Comparison of ENCODE assay signal across 19 mouse cellular contexts in the genomic region with DNA sequence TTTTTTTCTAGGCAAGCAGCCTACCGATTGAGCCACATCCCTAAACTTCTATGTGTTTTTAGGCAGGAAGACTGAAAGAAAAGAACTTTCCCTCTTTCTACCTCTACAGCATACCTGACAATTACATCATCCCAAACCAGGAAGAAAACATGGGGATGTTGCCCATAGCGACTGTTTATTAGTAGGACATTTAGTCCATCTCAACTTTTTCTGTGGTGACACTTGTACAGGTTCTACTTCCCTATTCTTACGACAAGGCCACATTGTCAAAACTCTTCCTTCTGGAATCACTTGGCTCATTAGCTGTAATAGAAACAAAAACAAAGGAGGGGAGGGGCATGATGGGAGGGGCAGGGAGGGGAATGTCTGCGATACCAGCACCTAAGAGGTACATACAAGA. TPM values are rescaled to one million over a fixed set of nuclear protein-coding genes. Genes with fewer than 3 reads are reported as not detected.
DNase-seq lines count a peak whose midpoint lies in the region; ATAC-seq and TF ChIP-seq lines count a peak whose summit lies in the region.
"Had no signal": no experiment of that assay in that cellular context is flagged by ENCODE, and none has a peak within 500 bp of the region (broad histone marks: within the 10 kb centered on the region; RNA-seq: fewer than 3 reads in every experiment).

No protein-coding gene starts in this region.

- no peak overlapping the region for H3K4me2 ChIP-seq in lung, postnatal 0 days (replicated peaks; ENCODE audit: low read depth, low read length)
- no peak overlapping the region for H3K4me2 ChIP-seq in midbrain, postnatal 0 days (ENCODE audit: low read depth, low read length, poor library complexity, severe bottlenecking)
- H3K4me2 ChIP-seq: embryonic facial prominence, embryonic 12.5 days; forebrain, embryonic 15.5 days; heart, embryonic 12.5 days; hindbrain, embryonic 14.5 days had no signal

- 67% methylated on average over 4 of the region's 4 CpGs for WGBS in lung, postnatal 0 days
- 93% methylated on average over 4 of the region's 4 CpGs for WGBS in midbrain, postnatal 0 days

- no peak for ATAC-seq in lung, postnatal 0 days
- ATAC-seq in granulocyte monocyte progenitor cell, adult 5-6 weeks (replicated peaks; ENCODE audit: poor library complexity, severe bottlenecking) = peak; percentile 23
- ATAC-seq in monocyte, adult 5-6 weeks (replicated peaks; ENCODE audit: insufficient number of reproducible peaks, low FRiP score, low TSS enrichment, poor library complexity, severe bottlenecking) = 0 out of 2 replicates have a peak, but pooled peaks have one; percentile 4
- no peak for ATAC-seq in midbrain, postnatal 0 days (ENCODE audit: low FRiP score)
- ATAC-seq: activated CD4-positive, CD25-positive, alpha-beta regulatory T cell, adult 4 months; forebrain, embryonic 15.5 days; Patski had no signal

- TF ChIP-seq EP300 in lung, postnatal 0 days (IDR thresholded peaks at IDR 0.05) = peak; percentile 36

- no peaks in the 10 kb centered on the region for H3K27me3 ChIP-seq in lung, postnatal 0 days (replicated peaks; ENCODE audit: insufficient read depth, low read length)
- no peaks in the 10 kb centered on the region for H3K27me3 ChIP-seq in midbrain, postnatal 0 days (ENCODE audit: insufficient read depth, low read length)
- H3K27me3 ChIP-seq: embryonic facial prominence, embryonic 12.5 days; forebrain, embryonic 15.5 days; heart, embryonic 12.5 days; Patski had no signal

- H3K9ac ChIP-seq in lung, postnatal 0 days (replicated peaks; ENCODE audit: low read depth) = no peak overlapping the region
- no peak overlapping the region for H3K9ac ChIP-seq in midbrain, postnatal 0 days (replicated peaks; ENCODE audit: low read length, poor library complexity, severe bottlenecking)
- H3K9ac ChIP-seq: embryonic facial prominence, embryonic 12.5 days; forebrain, embryonic 15.5 days; heart, embryonic 12.5 days; hindbrain, embryonic 14.5 days had no signal

- intact Hi-C loops in gastrocnemius, adult 2 months (cut with DNase I) = no loop called here

- no peak overlapping the region for H3K4me3 ChIP-seq in lung, postnatal 0 days (ENCODE audit: low read depth, low read length)
- H3K4me3 ChIP-seq in midbrain, postnatal 0 days (ENCODE audit: low read depth, low read length) = no peak overlapping the region
- H3K4me3 ChIP-seq in gastrocnemius, adult 2 months = no peak overlapping the region
- H3K4me3 ChIP-seq: embryonic facial prominence, embryonic 12.5 days; forebrain, embryonic 15.5 days; heart, embryonic 12.5 days; hindbrain, embryonic 10.5 days had no signal

- H3K4me1 ChIP-seq in lung, postnatal 0 days (ENCODE audit: insufficient read depth, low read depth, low read length) = no peaks in the 10 kb centered on the region
- no peaks in the 10 kb centered on the region for H3K4me1 ChIP-seq in midbrain, postnatal 0 days (ENCODE audit: insufficient read depth, low read length)
- H3K4me1 ChIP-seq: forebrain, embryonic 15.5 days; hindbrain, embryonic 10.5 days had no signal

- H3K9me3 ChIP-seq in lung, postnatal 0 days (ENCODE audit: low read length) = no peaks in the 10 kb centered on the region
- H3K9me3 ChIP-seq in midbrain, postnatal 0 days (ENCODE audit: low read length) = no peaks in the 10 kb centered on the region
- H3K9me3 ChIP-seq: embryonic facial prominence, embryonic 12.5 days; forebrain, embryonic 15.5 days; heart, embryonic 12.5 days; hindbrain, embryonic 10.5 days had no signal

- H3K36me3 ChIP-seq in lung, postnatal 0 days (ENCODE audit: insufficient read depth, low read length) = no peaks in the 10 kb centered on the region
- no peaks in the 10 kb centered on the region for H3K36me3 ChIP-seq in midbrain, postnatal 0 days (ENCODE audit: insufficient read depth, low read length)
- H3K36me3 ChIP-seq: embryonic facial prominence, embryonic 12.5 days; forebrain, embryonic 15.5 days; heart, embryonic 12.5 days; hindbrain, embryonic 10.5 days had no signal

- no peak overlapping the region for H3K27ac ChIP-seq in lung, postnatal 0 days (ENCODE audit: low read length)
- no peak overlapping the region for H3K27ac ChIP-seq in midbrain, postnatal 0 days (ENCODE audit: low read depth, low read length)
- H3K27ac ChIP-seq in gastrocnemius, adult 2 months = no peak overlapping the region
- H3K27ac ChIP-seq: embryonic facial prominence, embryonic 12.5 days; forebrain, embryonic 15.5 days; hindbrain, embryonic 10.5 days; hindbrain, embryonic 14.5 days had no signal

- TF ChIP-seq CTCF in lung, postnatal 0 days (IDR thresholded peaks at IDR 0.05) = no peak
- no peak for TF ChIP-seq CTCF in midbrain, postnatal 0 days (IDR thresholded peaks at IDR 0.05)
- TF ChIP-seq CTCF in gastrocnemius, adult 2 months (IDR thresholded peaks at IDR 0.05) = no peak

- peak; percentile 39 for DNase-seq in lung, postnatal 0 days (ENCODE audit: low spot score)
- no peak for DNase-seq in lung, postnatal 4 days
- DNase-seq in B cell, adult 2 months = peak; percentile 59 to 68
- DNase-seq in midbrain, postnatal 0 days (ENCODE audit: low spot score) = no peak
- no peak for DNase-seq in kidney, postnatal 4 days
- DNase-seq in gastrocnemius, adult 2 months = no peak
- DNase-seq: adrenal gland, postnatal 25 days; cerebellum, adult 8-10 months; cerebellum, postnatal 14 days; gastrocnemius, postnatal 10 days had no signal

RNA-seq across cellular contexts. Expression of gene Gpcpd1, which starts 12.6 kb away (rescaled TPM):
- 47.9 and 52.2 TPM in 2 replicates for polyA plus RNA-seq in lung, postnatal 0 days (2015; fragmentation: Nextera tagmentation; extraction: Ambion mirVana)
- total RNA-seq in granulocyte monocyte progenitor cell, adult 5-6 weeks (2014; fragmentation: Nextera tagmentation) = 19.9 and 26.1 TPM in 2 replicates
- total RNA-seq in granulocyte monocyte progenitor cell, adult 5-6 weeks (2017) = 24.4 and 24.5 TPM in 2 replicates
- total RNA-seq in monocyte, adult 5-6 weeks (2017) = 230 to 311 TPM (median 284 TPM) in 3 replicates
- 55.7 and 78.6 TPM in 2 replicates for total RNA-seq in midbrain, postnatal 0 days (2014; rRNA removed)
- polyA plus RNA-seq in midbrain, postnatal 0 days (2015; fragmentation: Nextera tagmentation; extraction: Ambion mirVana) = 82.9 and 84.0 TPM in 2 replicates
- 100 to 1,000 TPM; 167 to 341 TPM for total RNA-seq in gastrocnemius, adult 2 months (2021)

Comparison
In these comparisons a context has a peak if more than half of its experiments do, and no peak if none do; other contexts are left out.
1. DNase-seq: peak in lung, postnatal 0 days (single experiment) and B cell, adult 2 months (2 of 2); none in lung, postnatal 4 days (0 of 2), midbrain, postnatal 0 days (single experiment), kidney, postnatal 4 days (0 of 2) and gastrocnemius, adult 2 months (single experiment).
2. ATAC-seq: peak in granulocyte monocyte progenitor cell, adult 5-6 weeks (single experiment) and monocyte, adult 5-6 weeks (single experiment); none in lung, postnatal 0 days (single experiment) and midbrain, postnatal 0 days (single experiment).